Mouse (Mus musculus) liver, embryonic 15.5 days (tissue): ENCODE data around the gene Lrrc75a. TPM values are rescaled to one million over a fixed set of nuclear protein-coding genes. Genes with fewer than 3 reads are reported as not detected.

ENCODE experiments used
- ATAC-seq: fragments of 200-750 bp; cut with Nextera tagmentation; 2 replicates; pipeline ENCODE4 v1.8.0; 2017; ENCODE audit warnings: moderate number of reproducible peaks, mild to moderate bottlenecking, moderate library complexity; ENCODE audit not compliant: insufficient read depth
- H3K27ac ChIP-seq: fragments of 300-500 bp; sonication (generic); replicated peaks from 2 replicates; pipeline ENCODE4 v1.5.1; 2015; ENCODE audit warnings: mild to moderate bottlenecking, inconsistent platforms
- H3K27me3 ChIP-seq: fragments of 300-500 bp; sonication (generic); 2 replicates; pipeline ENCODE4 v1.6.1; 2015; ENCODE audit warnings: mild to moderate bottlenecking, inconsistent platforms
- H3K36me3 ChIP-seq: fragments of 300-500 bp; sonication (generic); replicated peaks from 2 replicates; pipeline ENCODE4 v1.6.1; 2015; ENCODE audit warnings: moderate library complexity, mild to moderate bottlenecking, inconsistent platforms
- H3K4me1 ChIP-seq: fragments of 300-500 bp; sonication (generic); replicated peaks from 2 replicates; pipeline ENCODE4 v1.6.1; 2015; ENCODE audit warnings: inconsistent platforms
- H3K4me2 ChIP-seq: fragments of 300-500 bp; sonication (generic); 2 replicates; pipeline ENCODE4 v1.6.1; 2015; ENCODE audit warnings: moderate library complexity, mild to moderate bottlenecking, inconsistent platforms
- H3K4me3 ChIP-seq: fragments of 300-500 bp; sonication (generic); replicated peaks from 2 replicates; pipeline ENCODE4 v1.5.1; 2015; ENCODE audit warnings: mild to moderate bottlenecking, inconsistent platforms
- H3K9ac ChIP-seq: fragments of 300-500 bp; sonication (generic); 2 replicates; pipeline ENCODE4 v1.6.1; 2015; ENCODE audit warnings: moderate library complexity, mild to moderate bottlenecking, inconsistent platforms
- H3K9me3 ChIP-seq: fragments of 300-500 bp; sonication (generic); replicated peaks from 2 replicates; pipeline ENCODE4 v1.6.1; 2016; ENCODE audit warnings: inconsistent platforms
- WGBS: fragments of 180-500 bp; shearing (Covaris S2); methylation state at CpG from one replicate; pipeline ENCODE4 v1.1.7; 2015; ENCODE audit warnings: mixed read lengths; ENCODE audit not compliant: insufficient replicate concordance; 5-methylcytosine and 5-hydroxymethylcytosine counted together
- polyA plus RNA-seq: library from polyadenylated mRNA; unstranded; fragments of >200 nt; fragmentation: Nextera tagmentation; extraction: Ambion mirVana; gene quantifications from 2 replicates; pipeline ENCODE4 v1.2.1, GENCODE M21; 2015

The Lrrc75a gene
- polyA plus RNA-seq, 1 experiment from 2014 or later = 1.7 TPM

DNA sequence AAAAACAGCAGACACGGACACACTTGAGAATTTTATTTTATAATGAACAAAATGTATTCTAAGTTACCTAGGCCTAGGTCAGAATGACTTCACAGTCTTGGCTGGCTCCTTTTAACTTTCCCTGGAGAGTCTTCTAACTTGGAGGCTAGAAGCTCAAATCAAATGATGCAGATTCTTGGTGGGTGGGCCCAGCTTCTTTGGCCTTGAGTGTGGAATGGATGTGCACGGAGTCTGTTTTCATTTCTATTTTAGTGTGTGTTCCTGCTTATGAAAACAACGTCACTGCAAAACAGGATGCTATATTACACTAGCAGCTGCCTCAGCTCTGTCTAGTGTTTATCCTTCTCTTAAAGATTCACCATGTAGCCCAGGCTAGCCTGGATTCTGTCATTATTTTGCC lies 12.9 kb downstream of the Lrrc75a start:
- 62% methylated on average over 3 of the region's 3 CpGs for WGBS
- Histone ChIP-seq H3K4me3 (no peak overlapping the region), H3K4me1 (peaks cover 4% of the 10 kb centered on the region), H3K4me2 (no peak overlapping the region), H3K27me3 (no peaks in the 10 kb centered on the region), H3K9me3 (no peaks in the 10 kb centered on the region), H3K36me3 (no peaks in the 10 kb centered on the region), H3K9ac (no peak overlapping the region), H3K27ac (no peak overlapping the region)
- ATAC-seq = no peak

DNA sequence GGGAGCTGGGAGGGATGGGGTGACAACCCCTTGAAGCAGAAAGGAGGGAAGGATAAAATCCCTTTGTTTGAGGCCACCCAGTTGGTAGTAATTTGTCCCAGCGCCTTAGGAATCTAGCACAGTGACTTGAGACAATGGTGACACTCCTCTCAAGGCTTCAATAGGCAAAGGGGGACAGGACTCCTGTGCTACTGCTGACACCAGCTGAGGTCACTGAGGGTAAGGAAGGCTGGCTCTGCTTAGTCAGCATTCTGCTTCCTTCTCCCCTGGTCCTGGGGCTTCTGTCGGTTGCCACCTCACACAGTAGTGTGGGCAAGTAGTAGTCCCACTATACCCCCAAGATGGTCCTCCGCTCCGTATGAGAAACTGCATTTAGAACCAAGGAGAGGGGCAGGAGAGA lies 17.2 kb downstream of the Lrrc75a start:
- ATAC-seq = no peak
- Histone ChIP-seq H3K27me3 (no peaks in the 10 kb centered on the region), H3K9me3 (no peaks in the 10 kb centered on the region), H3K4me3 (no peak overlapping the region), H3K9ac (no peak overlapping the region), H3K27ac (no peak overlapping the region), H3K36me3 (no peaks in the 10 kb centered on the region), H3K4me2 (no peak overlapping the region), H3K4me1 (peaks cover 23% of the 10 kb centered on the region)
- WGBS = 52% methylated on average over 4 of the region's 4 CpGs

GRCm38 (mm10) chr11:62630225-62630821 lies 18.0 kb downstream of the Lrrc75a start:
- H3K36me3 ChIP-seq = no peaks in the 10 kb centered on the region
- 15% methylated on average over 11 of the region's 11 CpGs for WGBS
- H3K4me2 ChIP-seq = no peak overlapping the region
- H3K27me3 ChIP-seq = no peaks in the 10 kb centered on the region
- no peak overlapping the region for H3K4me3 ChIP-seq
- peaks cover 25% of the 10 kb centered on the region for H3K4me1 ChIP-seq
- no peak for ATAC-seq
- H3K9ac ChIP-seq = no peak overlapping the region
- H3K9me3 ChIP-seq = no peaks in the 10 kb centered on the region
- no peak overlapping the region for H3K27ac ChIP-seq

DNA sequence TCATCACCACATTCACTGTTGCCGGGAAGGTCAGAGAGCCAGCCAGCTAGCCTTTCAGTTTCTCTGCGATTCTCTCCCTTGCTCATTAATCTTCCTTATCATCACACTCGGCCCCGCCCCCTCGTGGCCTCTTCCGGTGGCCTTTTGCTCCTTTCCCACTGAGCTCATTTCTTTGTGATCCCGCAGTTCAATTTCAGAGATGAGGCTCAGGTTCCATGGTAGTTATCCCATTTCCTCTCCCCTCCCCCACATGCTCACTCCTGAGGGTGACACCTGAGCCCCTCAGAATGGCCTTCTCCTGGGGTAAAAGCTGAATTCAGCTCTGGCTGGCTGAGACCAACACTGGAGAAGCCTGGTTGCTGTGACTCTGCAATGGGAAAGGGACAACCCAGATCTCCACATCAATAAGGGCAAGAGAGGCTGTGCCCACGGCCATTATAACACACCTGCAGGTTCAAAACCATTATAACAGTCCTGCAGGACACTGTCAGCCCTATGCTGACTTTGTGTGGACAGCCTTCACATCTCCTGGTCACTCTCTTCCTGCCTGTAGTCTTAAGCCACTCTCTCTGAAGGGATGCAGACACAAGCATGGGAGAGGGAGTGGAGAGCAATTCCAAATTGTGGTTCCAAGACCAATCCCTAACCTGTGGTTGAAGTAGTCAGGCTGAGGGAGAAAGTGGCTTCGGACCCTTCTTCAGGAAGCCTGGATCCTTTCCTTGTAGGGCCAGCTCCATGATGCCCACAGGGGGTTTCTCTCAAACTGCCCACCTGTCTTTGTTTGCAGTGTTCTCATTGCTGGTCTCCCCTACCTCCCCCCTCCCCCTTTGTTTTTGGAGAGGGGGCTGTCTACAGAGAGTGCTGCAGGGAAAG lies 18.7 kb downstream of the Lrrc75a start:
- Histone ChIP-seq H3K36me3 (no peaks in the 10 kb centered on the region), H3K9me3 (no peaks in the 10 kb centered on the region), H3K4me3 (no peak overlapping the region), H3K4me2 (peak overlapping the region; percentile 39), H3K4me1 (peaks cover 32% of the 10 kb centered on the region), H3K27ac (no peak overlapping the region), H3K9ac (no peak overlapping the region), H3K27me3 (no peaks in the 10 kb centered on the region)
- WGBS = 6% methylated on average over 9 of the region's 9 CpGs
- ATAC-seq = no peak

GRCm38 (mm10) chr11:62624341-62625291 lies 23.7 kb downstream of the Lrrc75a start:
- Histone ChIP-seq H3K4me1 (peaks cover 32% of the 10 kb centered on the region), H3K27me3 (no peaks in the 10 kb centered on the region), H3K27ac (peak overlapping the region; percentile 33; the same call in 1 of the 2 replicates), H3K4me2 (no peak overlapping the region; the same call in 1 of the 2 replicates), H3K9ac (no peak overlapping the region), H3K36me3 (no peaks in the 10 kb centered on the region), H3K9me3 (no peaks in the 10 kb centered on the region), H3K4me3 (no peak overlapping the region)
- peak; percentile 67 for ATAC-seq
- 30% methylated on average over 10 of the region's 10 CpGs for WGBS

DNA sequence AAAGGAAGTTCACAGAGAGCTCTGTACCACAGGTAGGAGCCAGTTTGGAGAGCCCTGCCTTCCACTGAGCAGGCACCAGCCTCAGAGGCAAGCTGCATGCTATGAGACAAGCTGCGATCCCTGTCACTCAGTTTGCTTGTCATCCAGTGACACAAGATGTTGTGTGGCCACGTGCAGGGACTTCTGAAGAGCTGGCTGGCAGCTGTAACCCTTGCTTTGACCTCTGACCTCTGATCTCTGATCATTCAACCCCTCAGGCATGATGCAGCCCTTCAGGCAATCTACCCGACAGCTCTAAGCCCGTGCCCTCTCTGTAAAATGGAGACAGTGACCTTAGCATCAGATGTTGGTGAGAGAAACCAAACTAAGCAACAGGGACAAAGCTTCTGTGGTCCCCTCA lies 25.5 kb downstream of the Lrrc75a start:
- no peak overlapping the region for H3K27ac ChIP-seq
- WGBS = 54% methylated on average over 4 of the region's 4 CpGs
- H3K9me3 ChIP-seq = no peaks in the 10 kb centered on the region
- H3K27me3 ChIP-seq = no peaks in the 10 kb centered on the region
- H3K36me3 ChIP-seq = no peaks in the 10 kb centered on the region
- peaks cover 21% of the 10 kb centered on the region for H3K4me1 ChIP-seq
- no peak overlapping the region for H3K4me2 ChIP-seq
- H3K9ac ChIP-seq = no peak overlapping the region
- H3K4me3 ChIP-seq = no peak overlapping the region
- ATAC-seq = no peak

DNA sequence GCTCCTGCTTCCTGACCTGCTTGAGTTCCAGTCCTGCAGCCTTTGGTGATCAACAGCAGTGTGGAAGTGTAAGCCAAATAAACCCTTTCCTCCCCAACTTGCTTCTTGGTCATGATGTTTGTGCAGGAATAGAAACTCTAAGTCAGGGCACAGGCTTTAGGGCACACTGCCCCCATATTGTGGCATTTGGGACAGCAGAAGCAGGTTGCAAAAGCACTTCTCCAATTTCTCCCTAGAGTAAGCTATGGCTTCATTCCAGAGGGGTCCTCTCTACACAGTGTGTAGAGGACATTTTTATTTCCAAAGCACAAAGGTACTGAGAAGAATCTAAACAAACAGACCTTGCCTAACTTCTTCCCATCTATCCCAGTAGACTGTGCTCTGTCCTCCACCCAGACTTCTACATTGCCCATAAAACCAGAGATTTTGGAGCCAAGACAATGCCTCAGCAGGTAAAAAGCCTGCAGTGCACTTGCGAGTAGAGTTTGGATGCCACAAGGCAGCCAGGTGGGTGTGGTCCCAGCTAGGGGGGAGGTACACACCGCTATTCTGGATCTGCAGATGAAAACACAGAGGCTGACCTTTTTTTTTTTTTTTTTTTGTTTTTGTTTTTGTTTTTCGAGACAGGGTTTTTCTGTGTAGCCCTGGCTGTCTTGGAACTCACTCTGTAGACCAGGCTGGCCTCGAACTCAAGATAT lies 26.6 kb downstream of the Lrrc75a start:
- Histone ChIP-seq H3K9me3 (no peaks in the 10 kb centered on the region), H3K4me3 (no peak overlapping the region), H3K9ac (no peak overlapping the region), H3K4me2 (no peak overlapping the region), H3K4me1 (peaks cover 21% of the 10 kb centered on the region), H3K36me3 (no peaks in the 10 kb centered on the region), H3K27ac (no peak overlapping the region), H3K27me3 (no peaks in the 10 kb centered on the region)
- no peak for ATAC-seq
- 63% methylated on average over 4 of the region's 4 CpGs for WGBS

DNA sequence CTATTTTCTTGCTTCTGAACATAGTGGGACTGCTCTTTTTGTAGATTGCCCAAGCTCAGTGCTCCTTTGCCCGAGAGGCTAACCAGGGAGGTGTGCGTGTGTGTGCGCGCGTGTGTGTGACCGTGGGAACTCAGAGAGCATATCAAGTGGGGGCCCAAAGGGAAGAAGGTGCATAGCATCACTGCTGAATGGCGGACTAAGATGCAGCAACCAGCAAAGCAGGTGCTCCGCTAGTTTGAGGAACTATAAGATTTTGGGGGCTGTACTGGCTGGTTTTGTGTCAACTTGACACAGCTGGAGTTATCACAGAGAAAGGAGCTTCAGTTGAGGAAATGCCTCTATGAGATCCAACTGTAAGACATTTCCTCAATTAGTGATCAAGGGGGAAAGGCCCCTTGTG lies 27.2 kb downstream of the Lrrc75a start:
- ATAC-seq = no peak
- H3K36me3 ChIP-seq = no peaks in the 10 kb centered on the region
- no peak overlapping the region for H3K27ac ChIP-seq
- no peaks in the 10 kb centered on the region for H3K9me3 ChIP-seq
- 58% methylated on average over 8 of the region's 8 CpGs for WGBS
- H3K4me3 ChIP-seq = no peak overlapping the region
- no peaks in the 10 kb centered on the region for H3K27me3 ChIP-seq
- no peak overlapping the region for H3K9ac ChIP-seq
- peaks cover 21% of the 10 kb centered on the region for H3K4me1 ChIP-seq
- no peak overlapping the region for H3K4me2 ChIP-seq

DNA sequence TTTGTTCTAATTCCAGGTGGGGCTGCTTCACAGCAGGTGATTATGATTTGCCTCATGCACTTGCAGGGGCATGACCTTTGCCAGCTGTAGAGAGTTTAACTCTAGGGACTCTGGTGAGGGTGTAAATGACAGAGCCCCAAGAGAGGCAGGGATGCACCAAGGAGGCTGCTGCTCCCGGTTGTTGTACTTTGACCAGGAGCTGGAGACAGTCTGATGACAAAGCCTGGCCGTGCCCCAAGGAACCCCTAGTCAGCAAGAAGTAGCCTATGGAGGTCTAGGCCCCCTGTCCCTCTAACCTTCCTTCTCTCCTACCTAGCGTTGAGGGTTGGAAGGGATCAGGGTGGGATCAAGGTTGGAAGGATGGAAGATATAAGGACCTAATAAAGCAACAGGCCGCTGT lies 32.9 kb downstream of the Lrrc75a start:
- Histone ChIP-seq H3K27me3 (no peaks in the 10 kb centered on the region), H3K27ac (no peak overlapping the region), H3K4me3 (no peak overlapping the region), H3K36me3 (no peaks in the 10 kb centered on the region), H3K4me1 (peaks cover 4% of the 10 kb centered on the region), H3K4me2 (no peak overlapping the region), H3K9me3 (no peaks in the 10 kb centered on the region), H3K9ac (no peak overlapping the region)
- ATAC-seq = no peak
- 73% methylated on average over 4 of the region's 4 CpGs for WGBS

- Histone ChIP-seq H3K27me3 (no peaks in the 10 kb centered on the region), H3K4me1 (peaks cover 4% of the 10 kb centered on the region), H3K36me3 (no peaks in the 10 kb centered on the region), H3K4me2 (no peak overlapping the region), H3K4me3 (no peak overlapping the region), H3K9ac (no peak overlapping the region), H3K9me3 (no peaks in the 10 kb centered on the region), H3K27ac (no peak overlapping the region)
- ATAC-seq = no peak
- 72% methylated on average over 8 of the region's 8 CpGs for WGBS
Measured at GRCm38 (mm10) chr11:62614876-62615410, 33.4 kb downstream of the Lrrc75a start.
